Mouse (Mus musculus): ENCODE data around the gene Arid5a. TPM values are rescaled to one million over a fixed set of nuclear protein-coding genes. Genes with fewer than 3 reads are reported as not detected.

Gene Arid5a
- polyA plus RNA-seq, 1 experiment from 2014 or later = 2.0 TPM

DNA sequence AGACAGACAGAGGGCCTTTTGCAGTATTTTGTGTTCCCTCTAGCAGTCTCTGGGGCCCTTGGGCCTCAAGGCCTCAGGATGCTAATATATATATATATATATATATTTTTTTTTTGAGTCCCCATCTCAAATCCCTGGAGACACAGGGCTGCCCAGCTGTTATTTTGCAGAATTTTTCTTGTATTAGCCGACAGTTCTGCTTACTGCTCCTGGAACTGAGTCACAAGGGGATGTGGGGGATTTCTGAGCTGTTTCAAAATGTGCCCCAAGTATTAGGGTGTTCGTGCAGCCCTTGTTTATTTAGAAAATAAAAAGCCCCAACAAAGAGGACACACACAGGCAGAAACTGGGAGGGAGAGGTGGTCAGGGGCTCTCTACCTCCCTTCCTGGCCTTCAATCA lies 7.9 kb upstream of the Arid5a start:
- no peak for DNase-seq (ENCODE audit: low spot score)
- Histone ChIP-seq H3K4me1 (replicated peaks) (peaks cover 12% of the 10 kb centered on the region), H3K4me3 (no peak overlapping the region), H3K9me3 (no peaks in the 10 kb centered on the region), H3K27me3 (ENCODE audit: insufficient read depth, poor library complexity, severe bottlenecking) (peaks cover 70% of the 10 kb centered on the region), H3K27ac (no peak overlapping the region), H3K36me3 (no peaks in the 10 kb centered on the region)
- 62% methylated on average over 2 of the region's 2 CpGs for WGBS

DNA sequence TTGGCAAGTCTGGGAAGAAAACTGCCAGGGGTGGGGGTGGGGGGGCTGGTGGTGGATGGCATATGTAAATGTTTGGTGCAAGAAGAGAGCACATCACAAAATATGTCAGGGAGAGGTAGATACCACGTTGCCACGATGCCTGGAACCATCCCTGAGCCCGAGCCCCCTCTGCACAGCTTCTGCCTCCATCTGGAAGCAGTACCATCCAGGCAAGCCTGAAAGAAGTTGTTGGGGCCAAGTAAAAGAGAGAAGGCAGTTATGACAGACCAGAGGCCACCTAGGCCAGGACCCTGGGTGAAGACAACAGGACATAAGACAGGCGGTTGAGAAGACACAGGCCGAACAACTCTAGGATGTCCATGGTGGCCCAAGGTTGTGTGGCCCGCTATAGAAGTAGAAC lies 7.0 kb upstream of the Arid5a start:
- Histone ChIP-seq H3K4me3 (no peak overlapping the region), H3K4me1 (replicated peaks) (peaks cover 13% of the 10 kb centered on the region), H3K27me3 (ENCODE audit: insufficient read depth, poor library complexity, severe bottlenecking) (peaks cover 75% of the 10 kb centered on the region), H3K27ac (no peak overlapping the region), H3K9me3 (no peaks in the 10 kb centered on the region), H3K36me3 (no peaks in the 10 kb centered on the region)
- 86% methylated on average over 6 of the region's 6 CpGs for WGBS
- DNase-seq (ENCODE audit: low spot score) = no peak

DNA sequence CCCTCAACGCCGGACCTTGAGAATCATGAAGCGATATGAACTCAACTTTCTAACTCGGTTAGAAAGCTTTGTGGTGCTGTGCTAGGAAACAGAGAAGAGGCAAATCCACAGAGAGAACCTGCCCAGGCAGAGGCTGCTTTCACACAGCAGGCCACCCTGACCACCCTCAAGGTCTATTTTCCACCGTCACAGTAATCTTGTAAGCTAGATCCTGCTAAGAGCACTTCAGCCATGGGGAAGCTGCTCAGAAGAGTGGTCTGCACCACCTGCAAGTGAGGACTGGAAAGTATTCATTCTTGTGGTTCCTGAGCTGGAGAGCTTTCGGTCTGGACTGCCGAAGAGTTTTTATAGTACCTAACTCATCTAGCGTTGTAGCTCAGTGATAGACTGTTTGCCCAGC lies 5.3 kb upstream of the Arid5a start:
- no peak overlapping the region for H3K27ac ChIP-seq
- H3K9me3 ChIP-seq = no peaks in the 10 kb centered on the region
- peaks cover 75% of the 10 kb centered on the region for H3K27me3 ChIP-seq (ENCODE audit: insufficient read depth, poor library complexity, severe bottlenecking)
- DNase-seq (ENCODE audit: low spot score) = no peak
- H3K36me3 ChIP-seq = no peaks in the 10 kb centered on the region
- 83% methylated on average over 8 of the region's 8 CpGs for WGBS
- H3K4me3 ChIP-seq = no peak overlapping the region
- peaks cover 13% of the 10 kb centered on the region for H3K4me1 ChIP-seq (replicated peaks)

DNA sequence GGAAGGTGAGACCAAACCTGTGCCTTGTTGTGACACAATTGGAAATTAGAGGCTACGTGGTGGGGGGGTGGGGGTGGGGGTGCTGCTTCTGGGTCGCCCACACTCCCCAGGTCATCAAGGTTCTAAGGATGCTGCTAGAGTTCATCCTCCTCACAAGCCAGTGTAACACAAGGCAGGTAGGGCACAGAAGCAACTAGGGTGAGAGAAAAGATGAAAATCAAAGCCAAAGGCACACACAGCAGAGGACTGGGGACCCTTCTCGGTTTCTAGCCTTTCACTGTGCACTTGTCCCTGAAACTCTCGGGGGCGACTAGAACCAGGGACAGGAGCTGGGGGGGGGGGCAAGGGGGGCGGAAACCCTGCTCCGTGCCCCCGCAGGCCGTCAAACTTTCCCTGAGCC lies 4.6 kb upstream of the Arid5a start:
- Histone ChIP-seq H3K9me3 (no peaks in the 10 kb centered on the region), H3K36me3 (no peaks in the 10 kb centered on the region), H3K27me3 (ENCODE audit: insufficient read depth, poor library complexity, severe bottlenecking) (peaks cover 69% of the 10 kb centered on the region), H3K27ac (0 out of 2 replicates have a peak overlapping the region, but pooled peaks have one; percentile 56), H3K4me1 (replicated peaks) (peaks cover 14% of the 10 kb centered on the region), H3K4me3 (peak overlapping the region; percentile 50)
- WGBS = 17% methylated on average over 9 of the region's 9 CpGs
- DNase-seq (ENCODE audit: low spot score) = no peak

DNA sequence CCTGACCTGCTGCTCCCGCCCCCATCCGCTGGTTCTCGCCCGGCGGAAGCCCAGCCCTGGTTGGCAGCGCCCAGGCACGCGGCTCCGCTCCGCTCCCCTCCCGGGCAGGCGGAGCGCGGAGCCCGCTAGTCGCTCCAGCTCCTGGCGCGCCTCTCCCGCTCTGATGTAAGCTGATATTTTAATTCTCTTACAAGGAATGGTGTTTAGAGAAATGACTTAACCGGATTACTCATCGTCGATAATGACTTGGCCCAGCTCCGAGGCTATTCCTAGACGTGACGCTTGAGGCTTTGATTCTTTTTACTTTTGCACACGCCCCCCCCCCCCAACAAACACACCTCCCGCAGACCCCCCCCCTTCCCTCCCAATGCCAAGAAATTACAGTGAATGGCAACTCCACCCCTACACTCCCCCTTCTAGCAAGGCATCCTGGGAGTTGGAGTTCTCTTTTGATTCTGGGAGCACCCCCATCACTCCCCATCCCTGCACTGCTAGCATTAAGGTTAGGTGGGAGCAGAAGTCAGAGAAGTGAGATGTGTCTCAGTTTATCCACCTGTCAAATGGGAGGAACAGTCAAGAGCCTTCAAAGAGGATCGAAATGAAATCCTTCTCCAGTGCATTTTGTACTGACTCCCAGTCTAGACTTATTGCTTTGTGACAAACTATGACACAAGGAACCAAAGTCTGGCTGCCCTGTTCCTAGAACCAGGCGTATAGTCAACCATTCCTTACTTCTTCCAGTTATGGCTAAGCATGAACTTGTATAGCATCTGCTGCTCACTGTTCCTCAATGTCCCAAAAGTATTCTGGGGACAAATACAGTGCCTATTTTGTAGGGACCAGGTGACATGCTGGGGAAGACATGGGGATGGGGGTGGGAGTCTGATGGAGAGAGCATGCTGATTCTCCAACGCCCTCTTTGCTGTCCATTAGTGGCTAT lies 3.9 kb upstream of the Arid5a start:
- 9% methylated on average over 30 of the region's 30 CpGs for WGBS
- peaks cover 21% of the 10 kb centered on the region for H3K4me1 ChIP-seq (replicated peaks)
- H3K9me3 ChIP-seq = no peaks in the 10 kb centered on the region
- peaks cover 67% of the 10 kb centered on the region for H3K27me3 ChIP-seq (ENCODE audit: insufficient read depth, poor library complexity, severe bottlenecking)
- DNase-seq (ENCODE audit: low spot score) = peak; percentile 37
- no peaks in the 10 kb centered on the region for H3K36me3 ChIP-seq
- H3K27ac ChIP-seq = 0 out of 2 replicates have a peak overlapping the region, but pooled peaks have one; percentile 56
- H3K4me3 ChIP-seq = peak overlapping the region; percentile 50

DNA sequence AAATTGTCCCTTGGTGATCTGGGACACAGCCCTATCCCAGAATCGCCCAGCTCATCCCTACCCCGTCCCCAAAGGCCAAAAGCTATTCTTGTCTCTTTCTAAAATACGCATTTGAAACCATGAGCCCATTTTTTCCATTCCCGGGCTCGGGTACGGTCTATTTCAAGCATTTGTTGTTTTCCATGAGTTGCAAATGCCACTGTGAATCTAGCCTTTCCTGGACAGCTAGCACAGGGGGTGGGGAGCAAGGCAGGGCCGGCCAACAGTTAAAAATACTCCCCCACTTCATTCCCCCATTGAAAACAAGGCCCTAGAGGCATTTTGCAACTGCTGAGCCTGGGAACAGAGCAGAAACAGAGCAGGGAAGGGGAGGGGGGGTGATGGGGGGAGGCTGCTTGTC lies 2.8 kb upstream of the Arid5a start:
- Histone ChIP-seq H3K27me3 (ENCODE audit: insufficient read depth, poor library complexity, severe bottlenecking) (peaks cover 69% of the 10 kb centered on the region), H3K9me3 (no peaks in the 10 kb centered on the region), H3K4me1 (replicated peaks) (peaks cover 28% of the 10 kb centered on the region), H3K27ac (no peak overlapping the region), H3K4me3 (no peak overlapping the region), H3K36me3 (no peaks in the 10 kb centered on the region)
- DNase-seq (ENCODE audit: low spot score) = no peak
- WGBS = 73% methylated on average over 7 of the region's 7 CpGs

DNA sequence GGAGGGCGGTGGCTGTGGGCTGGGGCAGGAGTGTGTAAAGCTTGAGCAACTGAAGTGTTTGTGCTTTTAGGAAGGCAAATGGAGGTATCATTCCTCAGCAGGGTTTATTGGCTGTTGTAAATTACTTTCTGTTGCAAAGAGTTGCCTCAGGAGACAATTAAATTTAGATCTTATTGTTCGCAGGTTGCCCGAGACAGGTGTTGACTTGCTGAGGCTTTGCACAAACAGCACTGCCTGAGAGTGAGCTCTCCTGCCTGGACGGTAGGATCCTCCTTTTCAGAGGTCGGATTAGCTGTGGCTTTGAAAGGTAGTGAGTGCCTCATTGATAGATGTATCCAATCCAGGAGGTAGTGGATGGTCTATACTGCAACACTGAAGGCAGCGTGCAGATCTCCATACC lies 1.4 kb upstream of the Arid5a start:
- H3K27me3 ChIP-seq (ENCODE audit: insufficient read depth, poor library complexity, severe bottlenecking) = peaks cover 62% of the 10 kb centered on the region
- 83% methylated on average over 6 of the region's 6 CpGs for WGBS
- no peak overlapping the region for H3K27ac ChIP-seq
- no peak overlapping the region for H3K4me3 ChIP-seq
- no peaks in the 10 kb centered on the region for H3K9me3 ChIP-seq
- peaks cover 32% of the 10 kb centered on the region for H3K4me1 ChIP-seq (replicated peaks)
- no peaks in the 10 kb centered on the region for H3K36me3 ChIP-seq
- DNase-seq (ENCODE audit: low spot score) = no peak

DNA sequence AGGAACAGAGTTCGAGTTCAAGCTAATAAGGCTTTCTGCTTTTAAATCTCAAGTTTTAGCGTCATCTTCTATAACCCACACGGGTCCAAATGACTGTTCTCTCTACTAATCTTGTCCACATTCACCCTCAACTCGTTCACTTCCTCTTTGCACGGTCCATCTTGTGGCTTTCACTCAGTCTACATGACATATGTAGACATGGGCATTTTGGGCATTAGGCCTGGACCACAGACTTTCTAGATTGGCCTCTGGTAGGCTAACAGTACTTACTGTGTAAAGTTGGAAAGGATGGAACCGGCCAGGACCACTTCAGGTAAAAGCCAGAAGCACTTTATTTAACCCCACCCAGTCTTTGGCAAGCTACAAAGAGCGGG lies 425 bp upstream of the Arid5a start:
- no peaks in the 10 kb centered on the region for H3K9me3 ChIP-seq
- no peak overlapping the region for H3K27ac ChIP-seq
- no peak overlapping the region for H3K4me3 ChIP-seq
- 71% methylated on average over 7 of the region's 7 CpGs for WGBS
- H3K4me1 ChIP-seq (replicated peaks) = peaks cover 32% of the 10 kb centered on the region
- no peaks in the 10 kb centered on the region for H3K36me3 ChIP-seq
- no peak for DNase-seq (ENCODE audit: low spot score)
- H3K27me3 ChIP-seq (ENCODE audit: insufficient read depth, poor library complexity, severe bottlenecking) = peaks cover 52% of the 10 kb centered on the region

DNA sequence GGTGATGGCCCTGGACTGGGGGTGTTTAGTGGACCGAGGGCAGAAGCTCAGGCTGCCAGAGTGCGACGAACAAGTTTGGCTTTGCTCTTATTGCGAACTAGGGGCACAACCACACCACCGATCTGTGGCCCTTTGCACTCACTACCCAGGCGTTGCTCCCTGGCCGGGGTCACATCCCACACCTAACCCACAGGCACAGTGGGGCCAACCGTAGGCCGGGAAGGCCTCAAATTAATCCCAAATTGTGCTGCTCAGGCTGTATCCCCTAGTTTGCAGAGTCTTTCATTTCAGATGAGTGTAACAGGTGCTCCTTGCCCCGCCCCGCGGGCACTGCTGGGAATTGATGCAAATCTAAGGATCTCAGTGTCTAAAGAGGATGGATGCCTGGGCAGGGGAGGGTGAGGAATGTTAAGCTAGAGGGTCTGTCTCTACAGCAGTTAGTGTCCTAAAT lies 943 bp downstream of the Arid5a start:
- peak; percentile 20 for DNase-seq (ENCODE audit: low spot score)
- Histone ChIP-seq H3K27ac (no peak overlapping the region), H3K4me1 (replicated peaks) (peaks cover 26% of the 10 kb centered on the region), H3K36me3 (no peaks in the 10 kb centered on the region), H3K4me3 (peak overlapping the region; percentile 63), H3K27me3 (ENCODE audit: insufficient read depth, poor library complexity, severe bottlenecking) (peaks cover 40% of the 10 kb centered on the region), H3K9me3 (no peaks in the 10 kb centered on the region)
- WGBS = 5% methylated on average over 12 of the region's 12 CpGs

DNA sequence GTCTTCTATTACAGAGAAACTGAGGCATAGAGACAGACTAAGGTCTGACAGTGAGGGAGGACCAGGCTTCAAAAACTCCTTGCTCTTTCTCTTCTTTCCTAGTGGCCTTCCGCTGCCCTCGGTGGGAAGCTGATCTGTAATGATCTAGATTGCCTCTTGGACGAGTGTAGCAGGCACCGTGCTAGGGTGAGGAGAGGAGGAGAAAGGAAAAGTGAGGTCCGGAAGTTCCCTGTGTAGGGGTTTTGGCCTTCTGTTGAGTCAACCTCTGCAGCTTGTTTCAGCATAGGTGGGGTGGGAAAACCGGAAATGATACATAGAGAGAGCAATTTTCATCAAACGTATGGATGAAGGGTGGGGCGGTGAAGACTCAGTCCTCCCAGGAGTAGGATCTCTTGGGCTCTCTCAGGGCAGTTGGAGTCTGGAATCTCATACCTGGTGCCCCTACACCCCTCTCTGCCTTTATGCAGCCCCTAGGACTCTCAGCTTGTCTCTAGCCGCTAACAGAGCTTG lies 1.5 kb downstream of the Arid5a start:
- no peaks in the 10 kb centered on the region for H3K9me3 ChIP-seq
- no peak for DNase-seq (ENCODE audit: low spot score)
- no peak overlapping the region for H3K27ac ChIP-seq
- H3K27me3 ChIP-seq (ENCODE audit: insufficient read depth, poor library complexity, severe bottlenecking) = peaks cover 35% of the 10 kb centered on the region
- peaks cover 25% of the 10 kb centered on the region for H3K4me1 ChIP-seq (replicated peaks)
- H3K4me3 ChIP-seq = peak overlapping the region; percentile 63
- H3K36me3 ChIP-seq = no peaks in the 10 kb centered on the region
- 52% methylated on average over 9 of the region's 9 CpGs for WGBS

DNA sequence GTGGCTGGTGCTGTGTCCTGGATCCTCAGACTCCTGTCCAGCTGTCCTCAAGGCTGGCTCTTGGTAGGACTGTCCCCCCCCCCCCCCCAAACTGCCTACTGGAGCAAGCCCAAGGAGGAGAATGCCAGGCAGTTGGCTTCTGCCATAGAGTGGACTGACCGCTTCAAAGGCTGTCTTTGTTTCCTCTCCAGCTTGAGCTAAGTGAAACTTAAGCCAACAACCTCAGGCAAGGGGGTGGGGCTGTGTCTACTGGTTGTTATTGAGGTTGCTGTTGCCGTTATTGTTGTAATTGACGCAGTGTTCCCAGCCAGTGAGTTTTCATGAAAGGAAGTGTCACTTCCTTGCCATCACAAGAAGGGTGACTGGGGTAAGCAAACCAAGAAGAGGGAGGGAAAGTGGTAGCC lies 2.0 kb downstream of the Arid5a start:
- H3K27me3 ChIP-seq (ENCODE audit: insufficient read depth, poor library complexity, severe bottlenecking) = peaks cover 30% of the 10 kb centered on the region
- H3K27ac ChIP-seq = no peak overlapping the region
- WGBS = 15% methylated on average over 3 of the region's 3 CpGs
- peaks cover 25% of the 10 kb centered on the region for H3K4me1 ChIP-seq (replicated peaks)
- peak; percentile 30 for DNase-seq (ENCODE audit: low spot score)
- no peaks in the 10 kb centered on the region for H3K36me3 ChIP-seq
- H3K4me3 ChIP-seq = no peak overlapping the region
- no peaks in the 10 kb centered on the region for H3K9me3 ChIP-seq

DNA sequence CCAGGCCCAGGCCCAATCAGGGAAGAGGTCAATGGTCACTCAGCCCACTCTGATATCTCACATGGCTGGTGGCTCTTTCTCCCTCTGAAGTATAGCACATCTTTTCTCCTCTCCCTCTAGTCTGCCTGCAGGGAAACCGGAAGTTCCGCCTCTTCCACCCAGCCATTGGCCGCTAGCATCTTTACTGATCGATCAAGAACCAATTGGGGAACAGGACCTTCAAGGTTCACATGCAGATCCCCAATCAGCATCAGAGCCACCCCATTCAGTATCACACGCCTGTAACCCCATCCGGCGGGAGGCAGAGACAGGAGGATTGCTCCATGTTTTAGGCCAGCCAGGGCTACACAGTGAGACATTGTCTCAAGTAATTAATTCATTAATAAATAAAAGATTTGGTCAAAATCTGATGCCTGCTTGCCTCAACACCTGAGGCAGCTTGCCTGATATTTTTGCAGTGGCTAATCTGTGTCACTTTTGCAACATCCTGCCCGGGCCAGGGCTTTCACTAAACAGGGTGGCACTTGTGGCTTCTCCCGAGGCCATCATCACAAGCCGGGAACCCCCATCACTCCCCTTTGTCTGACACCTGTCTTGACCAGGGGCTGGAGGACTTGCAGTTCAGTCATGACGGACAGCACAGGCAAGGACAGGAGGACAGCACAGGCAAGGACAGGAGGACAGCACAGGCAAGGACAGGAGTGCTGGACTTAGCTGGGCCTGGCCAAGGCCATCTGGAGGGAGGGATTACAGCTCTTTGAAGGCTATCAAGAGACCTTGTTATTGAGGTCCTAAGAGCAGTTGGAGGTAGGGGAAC lies 7.6 kb downstream of the Arid5a start:
- WGBS = 89% methylated on average over 11 of the region's 11 CpGs
- no peak overlapping the region for H3K27ac ChIP-seq
- H3K27me3 ChIP-seq (ENCODE audit: insufficient read depth, poor library complexity, severe bottlenecking) = 0 out of 2 replicates have a peak, but pooled peaks cover 3% of the 10 kb centered on the region
- no peak overlapping the region for H3K4me3 ChIP-seq
- peaks cover 11% of the 10 kb centered on the region; the same call in 1 of the 2 replicates for H3K36me3 ChIP-seq
- H3K4me1 ChIP-seq (replicated peaks) = peaks cover under 1% of the 10 kb centered on the region
- H3K9me3 ChIP-seq = no peaks in the 10 kb centered on the region
- no peak for DNase-seq (ENCODE audit: low spot score)

DNA sequence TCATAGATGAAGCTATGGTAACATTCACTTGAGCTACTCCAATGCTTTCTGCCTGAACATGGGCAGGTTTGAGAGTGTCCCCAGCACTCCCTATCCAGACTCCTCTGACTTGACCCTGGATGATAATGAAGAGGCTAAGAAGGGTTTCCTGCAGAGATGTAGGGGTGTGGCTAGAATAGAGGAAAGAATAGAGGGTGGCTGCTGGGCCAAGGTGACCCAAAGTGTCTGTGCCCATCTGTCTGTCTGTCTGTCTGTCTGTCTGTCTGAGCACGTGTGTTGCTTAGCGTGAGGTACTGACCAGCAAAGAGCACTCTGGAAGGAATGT lies 8.2 kb downstream of the Arid5a start:
- WGBS = 87% methylated on average over 2 of the region's 2 CpGs
- Histone ChIP-seq H3K27ac (no peak overlapping the region), H3K36me3 (peaks cover 17% of the 10 kb centered on the region; the same call in 1 of the 2 replicates), H3K4me3 (no peak overlapping the region), H3K9me3 (no peaks in the 10 kb centered on the region), H3K4me1 (replicated peaks) (no peaks in the 10 kb centered on the region; the same call in 1 of the 2 replicates), H3K27me3 (ENCODE audit: insufficient read depth, poor library complexity, severe bottlenecking) (no peaks in the 10 kb centered on the region)
- DNase-seq (ENCODE audit: low spot score) = no peak

All from hindbrain, embryonic 10.5 days (tissue).